Mouse (Mus musculus) testis, adult 2 months (tissue): Measurements from ENCODE around the gene Dgki. TPM values are rescaled to one million over a fixed set of nuclear protein-coding genes. Genes with fewer than 3 reads are reported as not detected.

Source experiments
- H3K27ac ChIP-seq: fragments of 200-500 bp; 2 replicates; pipeline ENCODE4 v1.5.1; 2012; ENCODE audit warnings: low read depth, low read length; ENCODE audit not compliant: control insufficient read depth, insufficient read depth
- H3K27me3 ChIP-seq: fragments of 200-500 bp; 2 replicates; pipeline ENCODE4 v1.6.1; 2012; ENCODE audit warnings: mild to moderate bottlenecking, low read length, moderate library complexity; ENCODE audit not compliant: control insufficient read depth, insufficient read depth
- H3K36me3 ChIP-seq: fragments of 200-500 bp; 2 replicates; pipeline ENCODE4 v1.6.1; 2012; ENCODE audit warnings: mild to moderate bottlenecking, low read length; ENCODE audit not compliant: control insufficient read depth, insufficient read depth
- H3K4me1 ChIP-seq: fragments of 200-500 bp; 2 replicates; pipeline ENCODE4 v1.6.1; 2012; ENCODE audit warnings: low read length; ENCODE audit not compliant: control insufficient read depth, insufficient read depth
- H3K4me3 ChIP-seq: fragments of 200-500 bp; 2 replicates; pipeline ENCODE4 v1.5.1; 2012; ENCODE audit warnings: low read depth, mild to moderate bottlenecking, low read length, moderate library complexity, mixed read lengths; ENCODE audit not compliant: control insufficient read depth
- CTCF ChIP-seq: fragments of 200-500 bp; IDR thresholded peaks from 2 replicates; pipeline ENCODE4 v1.5.1; 2012; ENCODE audit warnings: low read depth, mild to moderate bottlenecking, inconsistent platforms, low read length, moderate library complexity; ENCODE audit not compliant: control insufficient read depth, insufficient read depth, insufficient replicate concordance
- POLR2A ChIP-seq: fragments of 200-500 bp; IDR thresholded peaks from 2 replicates; pipeline ENCODE4 v1.6.1; 2012; ENCODE audit warnings: low read depth, mild to moderate bottlenecking, inconsistent platforms, low read length, moderate library complexity; ENCODE audit not compliant: control insufficient read depth
- polyA plus RNA-seq: library from polyadenylated mRNA; depleted of rRNA; stranded (reverse); fragments of >200 nt; gene quantifications from 2 replicates; pipeline ENCODE4 v1.2.3, GENCODE M21; 2012

Dgki gene
- polyA plus RNA-seq, 1 experiment: 0.10 TPM

- TF ChIP-seq POLR2A: no peak
- TF ChIP-seq CTCF: no peak
- H3K4me3 ChIP-seq: no peak overlapping the region
- H3K27me3 ChIP-seq: no peaks in the 10 kb centered on the region
- H3K27ac ChIP-seq: no peak overlapping the region
- no peaks in the 10 kb centered on the region for H3K36me3 ChIP-seq
- H3K4me1 ChIP-seq: no peaks in the 10 kb centered on the region
These were observed 248.3 kb downstream of the Dgki start for GRCm38 (mm10) chr6:37051652-37052051.

- Histone ChIP-seq H3K4me1 (no peaks in the 10 kb centered on the region), H3K4me3 (no peak overlapping the region), H3K27ac (no peak overlapping the region), H3K27me3 (no peaks in the 10 kb centered on the region), H3K36me3 (no peaks in the 10 kb centered on the region)
- TF ChIP-seq CTCF (no peak), POLR2A (no peak)
These were observed 248.8 kb downstream of the Dgki start for GRCm38 (mm10) chr6:37051150-37051549.

- H3K4me3 ChIP-seq: no peak overlapping the region
- H3K27me3 ChIP-seq: no peaks in the 10 kb centered on the region
- TF ChIP-seq CTCF (no peak), POLR2A (no peak)
- H3K36me3 ChIP-seq: no peaks in the 10 kb centered on the region
- no peak overlapping the region for H3K27ac ChIP-seq
- no peaks in the 10 kb centered on the region for H3K4me1 ChIP-seq
These were observed 252.3 kb downstream of the Dgki start for GRCm38 (mm10) chr6:37047611-37048129.

- no peaks in the 10 kb centered on the region for H3K4me1 ChIP-seq
- no peaks in the 10 kb centered on the region for H3K36me3 ChIP-seq
- H3K27me3 ChIP-seq: no peaks in the 10 kb centered on the region
- TF ChIP-seq CTCF (no peak), POLR2A (no peak)
- H3K27ac ChIP-seq: no peak overlapping the region
- H3K4me3 ChIP-seq: no peak overlapping the region
These were observed 253.7 kb downstream of the Dgki start for GRCm38 (mm10) chr6:37046152-37046788.

- H3K27me3 ChIP-seq: no peaks in the 10 kb centered on the region
- no peak for TF ChIP-seq POLR2A
- TF ChIP-seq CTCF: no peak
These were observed 255.2 kb downstream of the Dgki start for GRCm38 (mm10) chr6:37044796-37045195.

GRCm38 (mm10) chr6:37038444-37038843 lies 261.5 kb downstream of the Dgki start:
- TF ChIP-seq CTCF (no peak; the same call in 1 of the 2 replicates), POLR2A (no peak)
- no peaks in the 10 kb centered on the region for H3K4me1 ChIP-seq
- H3K27ac ChIP-seq: no peak overlapping the region
- H3K27me3 ChIP-seq: no peaks in the 10 kb centered on the region
- H3K36me3 ChIP-seq: no peaks in the 10 kb centered on the region
- no peak overlapping the region for H3K4me3 ChIP-seq

More at GRCm38 (mm10) chr6:37044796-37045195, 255.2 kb downstream of the Dgki start:
- Histone ChIP-seq H3K4me3 (no peak overlapping the region), H3K4me1 (no peaks in the 10 kb centered on the region), H3K36me3 (no peaks in the 10 kb centered on the region), H3K27ac (no peak overlapping the region)

GRCm38 (mm10) chr6:37037115-37037908 lies 262.7 kb downstream of the Dgki start:
- Histone ChIP-seq H3K36me3 (no peaks in the 10 kb centered on the region), H3K27ac (no peak overlapping the region), H3K4me1 (no peaks in the 10 kb centered on the region), H3K4me3 (no peak overlapping the region), H3K27me3 (no peaks in the 10 kb centered on the region)
- no peak for TF ChIP-seq POLR2A
- no peak for TF ChIP-seq CTCF
